Mouse (Mus musculus) small intestine, adult 2 months (tissue): ENCODE data around the gene Pnpla1.
A peak's percentile ranks its signal among the peaks of the same experiment; 100 is the strongest.

ENCODE experiments used
- CTCF ChIP-seq: fragments of 200-500 bp; IDR thresholded peaks from 2 replicates; pipeline ENCODE4 v1.5.1; 2012; ENCODE audit warnings: low read depth, mild to moderate bottlenecking, control low read depth, inconsistent platforms, low read length, moderate library complexity, mixed read lengths; ENCODE audit not compliant: insufficient replicate concordance, insufficient read length; ENCODE audit errors: extremely low read depth
- POLR2A ChIP-seq: fragments of 200-500 bp; IDR thresholded peaks from 2 replicates; pipeline ENCODE4 v1.6.1; 2012; ENCODE audit warnings: low read depth, mild to moderate bottlenecking, control low read depth, inconsistent platforms, low read length, moderate library complexity

GRCm38 (mm10) chr17:28915060-28915628 is 56.9 kb downstream of the Pnpla1 start, which contains the start of gene 4930539E08Rik:
- TF ChIP-seq CTCF (no peak), POLR2A (peak; percentile 75; the same call in 1 of the 2 replicates)
